Mouse (Mus musculus) limb, embryonic 12.5 days (tissue): ENCODE data around the gene Gpr83. TPM values are rescaled to one million over a fixed set of nuclear protein-coding genes. Genes with fewer than 3 reads are reported as not detected.

Experiments used
- ATAC-seq: fragments of 200-750 bp; cut with Nextera tagmentation; 2 replicates; pipeline ENCODE4 v1.8.0; 2017; ENCODE audit warnings: low read depth, moderate TSS enrichment; ENCODE audit not compliant: insufficient number of reproducible peaks, insufficient read depth, low FRiP score, low TSS enrichment
- H3K27ac ChIP-seq: fragments of 300-500 bp; sonication (generic); 2 replicates; pipeline ENCODE4 v1.5.1; 2016; ENCODE audit warnings: mild to moderate bottlenecking, moderate library complexity
- H3K27me3 ChIP-seq: fragments of 300-500 bp; sonication (generic); 2 replicates; pipeline ENCODE4 v1.6.1; 2016; ENCODE audit warnings: mild to moderate bottlenecking, moderate library complexity
- H3K36me3 ChIP-seq: fragments of 300-500 bp; sonication (generic); 2 replicates; pipeline ENCODE4 v1.6.1; 2016; ENCODE audit warnings: mild to moderate bottlenecking, moderate library complexity
- H3K4me1 ChIP-seq: fragments of 300-500 bp; sonication (generic); replicated peaks from 2 replicates; pipeline ENCODE4 v1.6.1; 2016
- H3K4me2 ChIP-seq: fragments of 300-500 bp; sonication (generic); 2 replicates; pipeline ENCODE4 v1.6.1; 2016; ENCODE audit warnings: mild to moderate bottlenecking, moderate library complexity
- H3K4me3 ChIP-seq: fragments of 300-500 bp; sonication (generic); replicated peaks from 2 replicates; pipeline ENCODE4 v1.5.1; 2016; ENCODE audit warnings: mild to moderate bottlenecking
- H3K9ac ChIP-seq: fragments of 300-500 bp; sonication (generic); replicated peaks from 2 replicates; pipeline ENCODE4 v1.6.1; 2016; ENCODE audit warnings: mild to moderate bottlenecking, moderate library complexity
- H3K9me3 ChIP-seq: fragments of 300-500 bp; sonication (generic); 2 replicates; pipeline ENCODE4 v1.6.1; 2016; ENCODE audit warnings: mild to moderate bottlenecking, moderate library complexity
- WGBS: fragments of 180-500 bp; shearing (Covaris S2); methylation state at CpG from one replicate; pipeline ENCODE4 v1.1.7; 2016; 5-methylcytosine and 5-hydroxymethylcytosine counted together
- polyA plus RNA-seq: library from polyadenylated mRNA; unstranded; fragments of >200 nt; fragmentation: Nextera tagmentation; extraction: Ambion mirVana; gene quantifications from 2 replicates; pipeline ENCODE4 v1.2.1, GENCODE M21; 2016

The Gpr83 gene
- polyA plus RNA-seq, 1 experiment from 2014 or later = 0.63 TPM

DNA sequence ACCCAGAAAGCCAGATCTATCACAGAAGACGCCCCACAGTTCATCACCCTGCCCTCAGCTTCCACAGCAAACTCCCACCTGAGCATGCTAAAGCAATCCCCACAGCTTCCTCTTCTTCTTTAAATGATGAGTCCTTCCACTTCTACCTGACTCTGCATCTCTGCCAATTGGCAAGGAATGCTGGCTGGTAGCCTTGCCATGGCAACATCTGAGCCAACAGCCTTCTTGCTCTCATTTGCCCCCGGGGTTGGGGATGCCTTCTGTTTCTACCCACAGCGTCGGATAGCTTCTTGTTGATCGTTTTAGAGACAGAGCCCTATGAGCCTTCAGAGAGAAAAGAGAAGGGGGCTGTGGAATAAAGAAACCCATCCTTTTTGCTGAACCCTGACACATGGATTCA is 31.9 kb downstream of the Gpr83 start:
- H3K27me3 ChIP-seq = no peaks in the 10 kb centered on the region
- no peaks in the 10 kb centered on the region for H3K36me3 ChIP-seq
- WGBS = 80% methylated on average over 5 of the region's 5 CpGs
- peaks cover 5% of the 10 kb centered on the region; the same call in 1 of the 2 replicates for H3K9me3 ChIP-seq
- H3K27ac ChIP-seq = no peak overlapping the region
- H3K4me3 ChIP-seq = no peak overlapping the region
- no peak overlapping the region for H3K9ac ChIP-seq
- ATAC-seq = no peak
- peaks cover 5% of the 10 kb centered on the region for H3K4me1 ChIP-seq
- no peak overlapping the region for H3K4me2 ChIP-seq

- Histone ChIP-seq H3K36me3 (no peaks in the 10 kb centered on the region), H3K4me1 (no peaks in the 10 kb centered on the region; the same call in none of the 2 replicates), H3K27ac (no peak overlapping the region), H3K4me3 (no peak overlapping the region), H3K9me3 (peaks cover 5% of the 10 kb centered on the region; the same call in 1 of the 2 replicates), H3K27me3 (no peaks in the 10 kb centered on the region), H3K4me2 (no peak overlapping the region), H3K9ac (no peak overlapping the region)
- ATAC-seq = no peak
- 92% methylated on average over 9 of the region's 9 CpGs for whole genome bisulfite sequencing
Measured at GRCm38 (mm10) chr9:14893388-14893787, 33.4 kb downstream of the Gpr83 start.

DNA sequence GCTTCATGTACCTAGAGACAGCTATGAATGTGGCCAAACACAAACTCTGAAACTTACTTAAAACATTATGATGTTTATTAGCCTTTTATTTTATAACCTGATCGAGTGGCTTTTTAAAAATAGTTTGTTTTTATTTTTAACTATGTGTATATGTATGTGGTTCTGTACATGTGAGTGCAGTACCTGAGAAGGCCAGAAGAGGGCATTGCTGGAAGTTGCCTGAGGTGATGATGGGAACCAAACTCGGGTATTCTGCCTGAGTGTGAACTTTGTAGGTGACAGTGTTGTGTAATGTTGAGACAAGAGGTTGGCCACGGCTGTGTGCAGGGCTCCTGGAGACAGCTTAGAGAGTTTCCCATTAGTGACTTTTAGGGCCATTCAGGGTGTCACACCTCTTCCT is 34.6 kb downstream of the Gpr83 start:
- Histone ChIP-seq H3K4me2 (no peak overlapping the region), H3K4me1 (no peaks in the 10 kb centered on the region; the same call in 1 of the 2 replicates), H3K9me3 (peaks cover 5% of the 10 kb centered on the region; the same call in 1 of the 2 replicates), H3K4me3 (no peak overlapping the region), H3K9ac (no peak overlapping the region), H3K27me3 (no peaks in the 10 kb centered on the region), H3K27ac (no peak overlapping the region), H3K36me3 (no peaks in the 10 kb centered on the region)
- 80% methylated on average over 3 of the region's 3 CpGs for WGBS
- ATAC-seq = no peak

DNA sequence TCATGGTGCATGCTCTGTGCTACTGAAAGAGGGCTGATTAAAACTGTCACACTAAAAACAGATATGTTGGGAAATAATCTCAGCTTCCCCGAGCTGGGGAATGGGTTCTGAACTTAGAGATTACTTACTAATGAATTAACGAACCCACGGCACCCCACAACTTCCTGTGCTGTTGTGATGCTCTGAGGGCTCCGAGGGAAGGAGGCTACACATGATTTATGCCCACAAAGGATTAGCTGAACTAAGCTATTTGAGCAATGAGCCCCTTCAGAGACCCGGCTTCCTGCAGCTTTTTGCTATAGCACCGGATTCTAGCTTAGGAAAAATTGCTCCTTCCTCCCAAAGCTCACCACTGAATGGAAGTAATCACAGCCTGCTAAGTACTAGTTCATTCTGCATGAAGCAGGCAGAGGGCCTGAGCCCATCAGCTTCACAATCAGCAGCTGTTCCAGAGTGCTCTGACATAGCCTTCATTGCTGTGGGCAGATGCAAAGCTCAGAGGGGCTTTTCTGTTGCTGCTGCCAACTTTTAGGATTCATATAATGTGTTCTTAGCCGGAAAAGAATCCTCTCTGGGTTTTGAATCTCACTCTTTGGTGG is 35.3 kb downstream of the Gpr83 start:
- Histone ChIP-seq H3K4me1 (no peaks in the 10 kb centered on the region; the same call in 1 of the 2 replicates), H3K4me2 (no peak overlapping the region), H3K27me3 (no peaks in the 10 kb centered on the region), H3K27ac (no peak overlapping the region), H3K36me3 (no peaks in the 10 kb centered on the region), H3K9me3 (peaks cover 5% of the 10 kb centered on the region; the same call in 1 of the 2 replicates), H3K9ac (no peak overlapping the region), H3K4me3 (no peak overlapping the region)
- ATAC-seq = no peak
- WGBS = 46% methylated on average over 7 of the region's 7 CpGs

- Histone ChIP-seq H3K9ac (no peak overlapping the region), H3K4me2 (no peak overlapping the region), H3K27ac (no peak overlapping the region), H3K4me1 (no peaks in the 10 kb centered on the region; the same call in 1 of the 2 replicates), H3K4me3 (no peak overlapping the region), H3K9me3 (peaks cover 5% of the 10 kb centered on the region; the same call in 1 of the 2 replicates), H3K36me3 (no peaks in the 10 kb centered on the region), H3K27me3 (no peaks in the 10 kb centered on the region)
- 68% methylated on average over 3 of the region's 3 CpGs for WGBS
- no peak for ATAC-seq
Measured at GRCm38 (mm10) chr9:14897102-14897501, 37.1 kb downstream of the Gpr83 start.

DNA sequence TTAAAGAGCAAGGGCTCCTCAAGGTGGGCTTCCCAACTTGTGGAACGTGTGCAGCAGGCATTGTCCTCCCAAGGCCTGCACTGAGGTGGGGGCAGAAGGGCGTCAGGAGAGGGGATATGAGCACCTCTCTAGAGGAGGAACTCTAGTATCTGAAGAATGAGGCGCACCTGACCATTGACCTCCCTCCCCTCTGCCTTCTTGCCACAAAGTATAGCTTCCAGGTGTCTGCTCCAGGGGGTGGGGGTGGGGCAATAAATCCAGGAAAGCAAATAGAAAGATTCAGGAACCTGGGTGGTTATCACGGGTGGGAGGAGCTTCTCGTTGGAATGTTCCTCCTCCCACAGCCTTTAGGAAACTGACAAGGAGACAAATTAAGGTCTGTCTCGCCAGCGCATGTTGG is 41.7 kb downstream of the Gpr83 start:
- no peak for ATAC-seq
- Histone ChIP-seq H3K4me2 (no peak overlapping the region), H3K4me3 (no peak overlapping the region), H3K9me3 (no peaks in the 10 kb centered on the region), H3K36me3 (no peaks in the 10 kb centered on the region), H3K9ac (no peak overlapping the region), H3K4me1 (peaks cover 22% of the 10 kb centered on the region), H3K27ac (no peak overlapping the region), H3K27me3 (no peaks in the 10 kb centered on the region)
- WGBS = 64% methylated on average over 7 of the region's 7 CpGs

DNA sequence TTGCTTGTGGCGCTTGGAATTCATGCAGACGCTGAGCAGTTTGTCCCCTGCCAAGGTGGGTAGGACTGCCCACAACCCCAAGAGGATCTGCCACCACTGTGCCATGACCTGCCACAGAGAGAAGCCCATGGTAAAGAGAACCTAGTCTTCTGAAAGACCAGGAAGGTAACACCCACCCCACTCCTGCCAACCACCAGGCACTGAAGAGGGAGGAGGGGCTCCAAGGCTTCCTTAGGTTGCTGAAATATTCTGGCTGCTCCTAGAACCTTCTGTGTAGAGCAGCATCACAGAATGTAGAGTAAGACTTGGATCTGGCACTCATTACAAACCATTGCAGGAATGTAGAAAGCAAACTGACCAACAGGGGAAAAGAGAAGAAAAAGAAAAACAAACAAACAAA is 42.4 kb downstream of the Gpr83 start:
- peaks cover 22% of the 10 kb centered on the region for H3K4me1 ChIP-seq
- H3K9ac ChIP-seq = no peak overlapping the region
- no peak overlapping the region for H3K4me3 ChIP-seq
- WGBS = 93% methylated on average over 2 of the region's 2 CpGs
- H3K36me3 ChIP-seq = no peaks in the 10 kb centered on the region
- H3K4me2 ChIP-seq = no peak overlapping the region
- H3K27me3 ChIP-seq = no peaks in the 10 kb centered on the region
- no peak for ATAC-seq
- H3K27ac ChIP-seq = no peak overlapping the region
- no peaks in the 10 kb centered on the region for H3K9me3 ChIP-seq

DNA sequence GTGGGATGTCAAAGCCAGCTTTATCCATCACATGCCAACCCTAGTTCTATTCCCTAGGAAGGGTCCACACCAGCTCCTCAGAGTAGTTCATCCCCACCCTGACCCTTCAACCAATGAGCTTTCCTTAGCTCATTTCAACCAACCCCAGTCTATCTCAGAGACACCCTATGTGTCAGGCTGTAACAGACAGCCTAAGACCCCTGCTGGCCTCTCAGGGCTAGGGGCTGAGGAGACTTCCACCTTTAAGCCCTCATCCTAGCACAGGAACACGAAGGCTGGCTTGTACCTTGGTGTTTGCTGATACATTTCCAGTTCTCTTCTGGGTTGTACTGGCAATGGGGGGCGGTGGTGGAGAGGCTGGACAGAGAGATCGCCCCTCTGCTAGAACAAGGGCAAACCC is 43.0 kb downstream of the Gpr83 start:
- H3K4me2 ChIP-seq = no peak overlapping the region
- peaks cover 22% of the 10 kb centered on the region for H3K4me1 ChIP-seq
- WGBS = 84% methylated on average over 3 of the region's 3 CpGs
- H3K9me3 ChIP-seq = no peaks in the 10 kb centered on the region
- H3K4me3 ChIP-seq = no peak overlapping the region
- H3K36me3 ChIP-seq = no peaks in the 10 kb centered on the region
- no peak overlapping the region for H3K27ac ChIP-seq
- no peaks in the 10 kb centered on the region for H3K27me3 ChIP-seq
- H3K9ac ChIP-seq = no peak overlapping the region
- no peak for ATAC-seq

DNA sequence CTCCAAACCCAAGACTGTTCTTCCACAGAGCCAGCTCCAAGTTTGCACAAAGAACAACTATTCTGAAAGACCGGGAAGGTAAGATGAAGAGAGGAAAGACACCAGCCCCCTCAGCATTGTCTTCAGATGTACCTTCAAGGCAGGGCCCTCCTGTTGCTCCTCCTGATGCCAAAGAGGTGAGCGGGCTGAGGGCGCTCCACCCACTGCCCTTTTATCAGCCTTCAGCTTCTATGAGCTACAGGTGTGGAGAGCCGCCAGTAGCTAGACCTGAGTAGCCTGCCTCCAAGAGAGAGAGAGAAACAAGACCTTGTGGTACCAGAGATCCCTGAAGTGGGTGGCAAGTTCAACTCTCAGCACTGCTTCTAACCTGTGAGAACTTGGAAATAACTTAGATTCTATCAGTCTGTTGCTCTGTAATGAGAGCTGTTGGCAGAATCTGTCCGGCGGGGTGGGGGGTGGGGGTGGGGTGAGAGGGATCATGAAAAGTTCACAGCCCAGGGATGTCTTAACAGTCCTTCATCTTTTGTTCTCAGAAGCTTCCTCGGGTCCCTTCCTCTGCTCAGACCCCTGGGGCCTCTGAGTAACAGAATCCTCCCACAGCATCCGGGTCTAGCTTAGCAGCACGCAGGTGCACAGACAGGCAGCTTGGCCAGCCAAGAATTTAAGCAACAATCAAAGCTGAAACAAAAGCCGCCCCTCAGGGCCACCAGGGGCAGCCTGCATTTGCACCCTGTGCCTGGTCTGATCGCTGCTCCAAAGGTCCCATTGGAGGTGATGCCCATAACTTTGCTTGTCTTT is 43.8 kb downstream of the Gpr83 start, which contains the start of gene Izumo1r:
Gene Izumo1r, minus strand, starts transcription at position 369 of the 798 bp plus-strand sequence.
- Histone ChIP-seq H3K4me2 (no peak within 1 kb of the TSS), H3K9me3 (no peaks in the 10 kb centered on the region), H3K36me3 (no peaks in the 10 kb centered on the region), H3K27me3 (no peaks in the 10 kb centered on the region), H3K9ac (no peak within 1 kb of the TSS), H3K4me1 (peaks cover 22% of the 10 kb centered on the region), H3K27ac (0 out of 2 replicates have a peak within 1 kb of the TSS, but pooled peaks have one; percentile 29), H3K4me3 (no peak within 1 kb of the TSS)
- ATAC-seq = no peak
- WGBS = 38% methylated on average over 11 of the region's 11 CpGs

DNA sequence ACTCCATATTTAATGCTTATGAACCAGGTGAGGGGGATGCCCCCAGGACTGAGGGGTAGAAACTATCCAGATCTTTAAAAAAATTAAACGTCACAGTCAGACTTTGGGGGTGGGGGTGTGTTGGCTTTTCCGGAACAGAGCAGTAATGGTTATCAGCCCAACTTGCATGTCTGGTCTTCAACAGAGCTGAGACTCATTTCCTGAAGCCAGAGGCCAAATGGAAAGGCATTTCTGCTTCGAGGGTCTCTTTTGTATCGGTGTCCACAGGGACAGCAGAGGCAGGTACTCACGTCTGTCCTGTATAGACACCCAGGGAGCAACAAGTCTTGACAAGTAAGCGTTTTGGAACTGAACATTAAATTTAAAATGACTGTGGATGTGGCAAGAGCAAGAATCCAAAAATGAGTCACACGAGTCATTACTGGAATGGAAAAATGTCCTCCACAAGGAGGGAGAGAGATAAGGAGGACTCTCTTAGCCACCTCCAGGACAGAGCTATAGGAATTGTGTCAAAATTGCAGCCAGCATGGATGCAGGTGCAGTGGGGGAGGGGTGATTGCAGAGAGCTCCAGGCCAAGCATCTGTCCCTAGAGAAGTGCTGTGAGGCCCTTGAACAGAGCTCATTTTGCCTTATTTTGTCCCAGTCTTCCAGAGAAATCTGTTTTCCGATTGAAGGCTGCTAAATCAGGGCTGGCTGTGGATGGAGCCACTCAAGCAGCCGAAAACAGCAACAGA is 44.9 kb downstream of the Gpr83 start:
- Histone ChIP-seq H3K27ac (peak overlapping the region; percentile 35; the same call in 1 of the 2 replicates), H3K4me1 (peaks cover 22% of the 10 kb centered on the region), H3K9ac (no peak overlapping the region), H3K36me3 (no peaks in the 10 kb centered on the region), H3K27me3 (no peaks in the 10 kb centered on the region), H3K9me3 (no peaks in the 10 kb centered on the region), H3K4me2 (no peak overlapping the region), H3K4me3 (no peak overlapping the region)
- no peak for ATAC-seq
- WGBS = 43% methylated on average over 9 of the region's 9 CpGs

DNA sequence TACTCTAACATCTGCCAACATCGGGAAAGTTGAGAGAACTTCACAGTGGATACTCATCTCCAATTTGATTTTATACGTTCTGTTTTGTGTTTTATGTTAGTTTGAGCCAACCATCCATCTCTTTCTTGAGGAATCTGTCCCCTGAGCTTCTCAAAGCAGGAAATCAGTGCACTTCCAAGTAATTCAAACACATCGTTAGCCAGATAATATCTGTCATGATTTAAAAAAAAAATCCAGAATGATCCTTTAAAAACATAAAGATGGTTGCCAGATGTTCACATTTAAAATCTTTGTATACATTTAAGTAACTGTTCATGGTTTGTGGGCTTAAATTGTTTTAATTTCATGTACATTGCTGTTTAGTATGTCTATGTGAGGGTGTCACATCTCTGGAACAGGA is 45.9 kb downstream of the Gpr83 start:
- Histone ChIP-seq H3K9me3 (no peaks in the 10 kb centered on the region), H3K27ac (no peak overlapping the region), H3K4me2 (no peak overlapping the region), H3K4me3 (no peak overlapping the region), H3K27me3 (no peaks in the 10 kb centered on the region), H3K36me3 (no peaks in the 10 kb centered on the region), H3K4me1 (peaks cover 22% of the 10 kb centered on the region), H3K9ac (no peak overlapping the region)
- no peak for ATAC-seq
- WGBS = 46% methylated on average over 3 of the region's 3 CpGs
